Mouse (Mus musculus): ENCODE results near the gene Srl.

Srl gene

GRCm38 (mm10) chr16:4519157-4519556 lies 22.5 kb downstream of the Srl start:
- peak; percentile 51 for DNase-seq (ENCODE audit: low read depth, low spot score)

GRCm38 (mm10) chr16:4517906-4518305 lies 23.7 kb downstream of the Srl start:
- no peak for DNase-seq (ENCODE audit: low read depth, low spot score)

DNA sequence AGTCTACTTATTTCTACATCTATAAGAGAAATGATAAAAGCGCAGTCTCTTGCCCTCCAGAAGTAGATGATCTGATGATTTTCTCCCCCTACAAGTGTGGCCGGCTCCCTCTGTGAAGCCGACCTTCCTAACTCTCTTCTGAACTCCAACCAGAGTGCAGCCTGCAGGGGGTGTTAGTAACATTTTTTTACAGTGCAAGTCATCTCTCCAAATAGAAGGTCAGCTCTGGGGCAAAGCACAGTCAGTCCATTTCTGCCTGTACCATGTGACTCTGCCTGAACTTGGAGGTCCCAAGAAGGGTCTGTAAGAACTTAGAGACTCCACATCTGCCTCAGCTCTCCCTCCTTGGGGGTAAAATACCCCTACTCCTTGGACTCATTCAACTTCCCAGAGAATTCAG lies 27.2 kb downstream of the Srl start:
- DNase-seq (ENCODE audit: low read depth, low spot score), result no peak

GRCm38 (mm10) chr16:4512661-4513438 lies 28.8 kb downstream of the Srl start:
- peak; percentile 64 for DNase-seq (ENCODE audit: low read depth, low spot score)

DNA sequence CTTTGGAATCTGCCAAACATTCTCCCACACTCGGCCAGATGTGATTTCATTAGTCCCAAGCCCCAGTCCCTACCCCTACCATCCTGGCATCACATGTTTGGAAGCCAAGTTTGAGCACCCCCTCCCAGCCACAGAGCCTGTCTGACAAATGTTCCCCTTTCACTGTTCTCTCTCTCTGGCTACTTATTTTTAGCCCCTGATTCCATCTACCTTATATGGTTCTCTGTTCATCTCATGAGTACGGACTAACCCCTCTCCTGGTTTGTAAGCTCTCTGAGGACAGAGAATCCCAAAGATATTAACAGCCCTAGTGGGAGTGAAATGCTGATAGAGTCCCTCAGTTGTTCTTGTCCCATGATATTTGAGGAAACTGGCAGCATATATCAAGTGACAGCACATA lies 30.2 kb downstream of the Srl start:
- DNase-seq (ENCODE audit: low read depth, low spot score), result peak; percentile 19

GRCm38 (mm10) chr16:4506181-4506580 lies 35.4 kb downstream of the Srl start:
- no peak for DNase-seq (ENCODE audit: low read depth, low spot score)

GRCm38 (mm10) chr16:4503495-4503894 lies 38.1 kb downstream of the Srl start:
- DNase-seq (ENCODE audit: low read depth, low spot score), result no peak

- no peak for DNase-seq (ENCODE audit: low read depth, low spot score)
These were observed 39.0 kb downstream of the Srl start for GRCm38 (mm10) chr16:4502568-4502967.

DNA sequence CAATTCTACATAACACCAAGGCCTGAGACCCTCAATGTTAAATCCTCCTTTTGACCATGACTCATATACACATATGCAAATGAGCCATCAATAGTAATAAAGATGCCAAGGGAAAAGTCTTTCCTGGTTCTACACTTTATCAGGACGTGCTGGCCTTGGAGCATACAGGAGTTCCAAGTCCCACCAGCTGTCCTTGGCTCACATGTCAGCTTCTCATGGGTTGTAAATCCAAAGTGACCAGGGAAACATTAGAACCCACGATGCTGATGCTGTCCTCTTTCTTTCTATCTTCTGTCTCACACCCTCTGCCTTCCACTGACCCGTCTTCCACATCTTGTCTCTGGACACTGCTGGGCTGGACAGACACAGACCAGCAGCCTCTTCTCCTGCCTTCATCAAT lies 39.9 kb downstream of the Srl start:
- DNase-seq (ENCODE audit: low read depth, low spot score), result no peak

DNA sequence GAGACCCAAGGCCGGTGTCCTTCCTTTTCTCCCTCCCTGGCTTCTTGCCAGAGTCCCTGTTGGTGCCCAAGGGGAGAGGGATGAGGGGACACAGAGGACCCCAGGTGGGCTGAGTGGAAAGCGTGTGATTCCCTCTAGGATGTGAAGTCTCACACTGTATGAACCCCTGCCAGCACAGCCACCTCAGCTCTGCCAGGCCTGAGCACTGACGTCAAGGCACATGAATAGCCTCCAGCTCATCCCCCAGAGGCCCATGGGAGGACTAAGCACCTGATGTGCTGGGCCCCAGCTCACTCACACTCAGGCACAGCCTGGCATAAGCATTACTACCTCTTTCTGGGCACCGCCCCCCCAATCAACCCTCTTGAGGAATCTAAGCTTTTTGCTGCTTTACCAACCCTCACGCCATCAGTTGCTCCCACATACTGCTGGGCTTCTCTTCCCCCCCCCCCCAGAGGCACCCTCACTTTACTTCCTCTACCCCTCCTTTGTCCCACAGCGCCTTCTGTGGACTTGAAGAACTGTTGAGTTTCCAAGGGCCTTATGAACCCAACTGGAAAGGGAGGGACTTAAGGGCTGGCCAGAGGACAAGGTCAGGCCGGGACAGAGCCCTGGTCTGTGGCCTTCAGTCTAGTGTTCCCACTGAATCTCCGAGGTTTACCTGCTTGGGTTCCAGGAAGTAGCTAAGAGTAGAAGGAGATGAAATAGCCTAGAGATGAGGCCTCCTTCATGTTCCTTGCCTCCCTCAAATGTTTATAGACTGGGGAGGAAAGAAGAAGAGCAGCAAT lies 40.8 kb downstream of the Srl start:
- DNase-seq (ENCODE audit: low read depth, low spot score), result peak; percentile 30

GRCm38 (mm10) chr16:4497762-4498607 lies 43.6 kb downstream of the Srl start:
- no peak for DNase-seq (ENCODE audit: low read depth, low spot score)

GRCm38 (mm10) chr16:4496470-4496869 lies 45.1 kb downstream of the Srl start:
- no peak for DNase-seq (ENCODE audit: low read depth, low spot score)

- DNase-seq (ENCODE audit: low read depth, low spot score), result peak; percentile 29
These were observed 45.8 kb downstream of the Srl start for GRCm38 (mm10) chr16:4495861-4496260.

GRCm38 (mm10) chr16:4492777-4493563 lies 48.6 kb downstream of the Srl start:
- DNase-seq (ENCODE audit: low read depth, low spot score), result no peak

DNA sequence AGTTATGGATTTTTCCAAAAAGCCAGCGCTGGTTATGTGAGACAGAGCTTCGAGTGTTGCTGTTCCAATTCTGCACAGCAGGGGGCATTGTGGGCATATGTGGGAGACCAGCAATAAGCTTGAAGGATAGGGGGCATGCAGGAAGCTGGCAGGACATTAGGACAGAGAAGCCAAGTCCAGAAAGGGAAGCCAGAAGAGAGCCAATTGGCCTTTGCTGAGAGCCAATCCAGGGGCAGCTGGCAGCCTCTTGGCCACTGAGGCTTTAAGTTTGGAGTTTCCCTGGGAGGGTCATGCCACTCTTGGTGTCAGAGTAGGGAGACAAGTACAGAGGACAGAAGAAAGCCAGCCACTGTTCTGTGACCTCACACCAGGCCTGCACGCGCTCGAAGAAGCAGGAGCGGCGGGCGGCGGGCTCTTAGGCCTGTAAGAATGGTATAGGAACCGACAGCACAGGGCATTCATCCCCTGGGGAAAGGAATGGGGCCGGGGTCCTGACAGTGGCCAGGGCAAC lies 52.4 kb downstream of the Srl start:
- DNase-seq (ENCODE audit: low read depth, low spot score), result peak; percentile 96

GRCm38 (mm10) chr16:4480616-4481265 lies 60.9 kb downstream of the Srl start:
- peak; percentile 53 for DNase-seq (ENCODE audit: low read depth, low spot score)

DNA sequence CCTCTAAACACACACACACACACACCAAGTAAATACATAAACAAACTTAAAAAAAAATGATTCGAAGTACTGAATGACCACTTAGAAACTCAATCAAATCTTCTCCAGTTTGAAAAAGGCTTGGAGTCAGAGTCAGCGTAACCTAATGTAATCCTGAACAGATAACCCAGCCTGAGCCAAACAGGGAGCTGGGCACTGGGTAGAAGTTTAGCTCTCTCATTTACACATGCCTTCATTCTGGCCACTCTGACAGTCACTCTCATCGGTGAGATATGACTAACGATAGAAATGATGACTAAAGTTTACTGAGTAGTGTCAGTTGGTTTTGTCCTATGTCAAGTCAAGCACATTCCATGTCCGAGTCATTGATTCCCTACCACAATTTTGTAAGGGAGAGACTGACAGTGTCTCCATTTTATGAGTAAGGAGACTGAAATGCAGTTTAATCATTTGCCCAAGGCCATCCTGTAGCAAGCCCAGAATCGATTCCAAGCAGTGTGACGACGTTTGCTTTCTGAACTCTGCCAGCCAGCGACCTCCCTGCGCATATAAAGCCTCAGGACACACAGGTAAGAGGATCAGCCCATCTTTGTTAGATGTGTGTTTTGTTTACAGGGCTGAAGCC lies 63.9 kb downstream of the Srl start:
- DNase-seq (ENCODE audit: low read depth, low spot score), result no peak

GRCm38 (mm10) chr16:4474882-4475803 lies 66.5 kb downstream of the Srl start:
- DNase-seq (ENCODE audit: low read depth, low spot score), result peak; percentile 95

All from brain, adult 2 months (tissue).